Mouse (Mus musculus) left cerebral cortex, postnatal 10 days (tissue): ENCODE measurements around the gene Slc12a9. TPM values are rescaled to one million over a fixed set of nuclear protein-coding genes. Genes with fewer than 3 reads are reported as not detected.
"Not testable (repeated sequence)": the region's sequence is repeated elsewhere in the genome, so short reads cannot be mapped to it uniquely, and the experiment has no call there.

Experiments used
- DNase-seq, 2 experiments: peaks; one replicate each; pipeline ENCODE4 v3.0.0; 2021 to 2022; ENCODE audit warnings: low spot score in 2 of 2, mixed read lengths in 1 of 2; ENCODE audit errors: extremely low spot score in 1 of 2
- intact Hi-C: fragments of 180-260 bp; cut with DNase I; formaldehyde crosslinking; loops from one replicate; pipeline ENCODE4 v1.15.1; 2025
- total RNA-seq, 2 experiments: library from RNA; stranded (reverse); gene quantifications; 2 replicates each; pipeline ENCODE4 v1.2.3; 2021

Slc12a9 gene
- total RNA-seq, 2 experiments from 2014 or later: 28.6 to 28.9 TPM

DNA sequence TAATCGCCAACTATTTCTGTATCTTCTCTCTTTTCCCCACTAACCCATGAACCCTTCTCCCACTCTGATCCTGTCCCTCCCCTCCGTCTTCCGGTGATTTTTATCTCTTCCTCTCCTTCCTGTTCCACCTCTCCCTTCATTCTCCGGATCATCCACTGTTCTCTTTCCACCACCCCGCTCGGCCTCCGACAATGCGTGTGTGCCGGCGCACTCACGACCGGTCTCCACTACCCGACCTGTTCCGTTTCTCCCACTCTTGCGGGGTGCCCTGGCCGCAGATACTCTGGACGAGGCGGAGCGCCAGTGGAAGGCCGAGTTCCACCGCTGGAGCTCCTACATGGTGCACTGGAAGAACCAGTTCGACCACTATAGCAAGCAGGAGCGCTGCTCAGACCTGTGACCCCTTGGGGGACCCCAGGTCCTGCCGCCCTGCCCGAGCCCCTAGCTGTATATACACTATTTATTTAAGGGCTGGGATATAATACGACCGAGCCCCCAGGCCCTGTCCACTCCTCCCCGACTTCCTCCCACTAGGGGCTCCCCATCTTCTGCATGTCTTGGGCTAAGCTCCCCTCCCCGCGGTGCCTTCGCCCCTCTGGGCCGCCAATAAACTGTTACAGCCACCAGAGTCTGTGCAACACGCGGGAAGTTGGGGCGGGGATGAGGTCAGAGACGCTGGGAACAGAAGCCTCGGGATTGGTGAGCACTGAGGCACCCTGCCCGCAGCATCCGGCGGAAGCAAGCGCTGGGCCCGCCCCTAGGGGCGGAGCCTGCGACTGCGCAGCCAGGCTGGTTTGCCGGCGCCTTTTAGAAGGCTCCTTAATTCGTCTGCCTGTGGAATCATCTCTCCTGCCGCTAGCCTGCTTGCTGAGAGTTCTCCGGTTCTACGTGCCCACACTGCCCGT lies 39.3 kb downstream of the Slc12a9 start, which contains the start of gene Ufsp1:
Gene Ufsp1 (plus strand): TSS at position 791 of the 905 bp plus-strand sequence.
- intact Hi-C loops: no loop called here
- peak; percentile 96 to 97 for DNase-seq

- intact Hi-C loops: no loop called here
- peak in 1 of 2 experiments; percentile 85 for DNase-seq
Observed at GRCm38 (mm10) chr5:137293282-137293681, 40.1 kb downstream of the Slc12a9 start.

GRCm38 (mm10) chr5:137291381-137291926 lies 41.9 kb downstream of the Slc12a9 start:
- intact Hi-C loops: no loop called here

DNA sequence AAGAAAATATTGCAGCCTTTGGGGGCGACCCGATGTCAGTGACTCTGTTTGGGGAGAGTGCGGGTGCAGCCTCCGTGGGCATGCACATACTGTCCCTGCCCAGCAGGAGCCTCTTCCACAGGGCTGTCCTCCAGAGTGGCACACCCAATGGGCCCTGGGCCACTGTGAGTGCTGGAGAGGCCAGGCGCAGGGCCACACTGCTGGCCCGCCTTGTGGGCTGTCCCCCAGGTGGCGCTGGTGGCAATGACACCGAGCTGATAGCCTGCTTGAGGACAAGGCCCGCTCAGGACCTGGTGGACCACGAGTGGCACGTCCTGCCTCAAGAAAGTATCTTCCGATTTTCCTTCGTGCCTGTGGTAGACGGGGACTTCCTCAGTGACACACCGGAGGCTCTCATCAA lies 42.7 kb downstream of the Slc12a9 start:
- DNase-seq: peak in 1 of 2 experiments; percentile 77
- intact Hi-C loops: no loop called here

More at GRCm38 (mm10) chr5:137291381-137291926, 41.9 kb downstream of the Slc12a9 start:
- no peak for DNase-seq

- no peak for DNase-seq
- intact Hi-C loops: no loop called here
Observed at GRCm38 (mm10) chr5:137289591-137290365, 43.6 kb downstream of the Slc12a9 start.

- intact Hi-C loops: no loop called here
- peak in 1 of 2 experiments; percentile 81 for DNase-seq
Observed at GRCm38 (mm10) chr5:137288999-137289470, 44.4 kb downstream of the Slc12a9 start.

GRCm38 (mm10) chr5:137287953-137288743 lies 45.2 kb downstream of the Slc12a9 start:
- peak in 1 of 2 experiments; percentile 70 for DNase-seq
- intact Hi-C loops: no loop called here

GRCm38 (mm10) chr5:137287032-137287952 lies 46.1 kb downstream of the Slc12a9 start, which contains the start of gene Ache:
Gene Ache (plus strand): TSS chr5:137287519.
- DNase-seq: peak in 1 of 2 experiments; percentile 86
- intact Hi-C loops: no loop called here

DNA sequence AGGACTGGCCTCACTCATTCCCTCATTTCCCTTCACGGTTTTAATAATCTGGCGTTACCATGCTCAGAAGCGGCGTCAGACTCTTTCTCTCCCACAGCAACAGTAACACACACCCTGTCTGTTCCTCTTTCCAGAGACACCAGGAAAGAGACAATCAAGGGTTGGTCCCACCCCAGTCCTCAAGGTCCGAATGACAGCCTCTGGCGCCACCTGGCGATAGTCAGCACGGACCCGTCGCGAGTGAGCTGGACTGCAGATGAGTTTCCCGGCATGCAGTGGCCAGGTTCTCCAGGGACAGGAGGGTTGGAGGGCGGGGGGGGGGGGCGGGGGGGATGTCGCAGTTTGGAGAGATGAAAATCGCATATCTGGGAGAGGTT lies 46.8 kb downstream of the Slc12a9 start:
- peak; percentile 89 to 92 for DNase-seq
- intact Hi-C loops: loop anchor here (1.0 kb wide), 1 partner anchor 155 kb away; no protein-coding TSS in a partner anchor

DNA sequence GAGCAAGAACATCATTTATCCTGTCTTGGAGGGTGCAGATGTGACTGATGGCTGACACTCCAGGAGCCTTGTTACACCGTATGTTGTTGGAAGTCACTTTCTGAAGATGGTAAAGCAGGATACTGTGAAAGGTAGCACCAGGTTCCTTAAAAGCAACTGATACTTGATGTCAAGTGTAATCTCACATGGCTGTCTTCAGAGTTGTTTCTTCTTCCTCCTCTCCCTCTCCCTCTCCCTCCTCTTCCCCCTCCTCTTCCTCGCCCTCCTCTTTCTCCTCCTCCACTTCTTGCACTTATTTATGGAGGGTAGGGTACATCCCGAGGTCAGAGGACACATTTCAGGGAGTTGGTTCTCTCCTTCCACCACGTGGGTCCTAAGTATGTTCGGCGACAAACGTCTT lies 47.4 kb downstream of the Slc12a9 start:
- intact Hi-C loops: loop anchor here (1.0 kb wide), 1 partner anchor 155 kb away; no protein-coding TSS in a partner anchor
- no peak for DNase-seq

DNA sequence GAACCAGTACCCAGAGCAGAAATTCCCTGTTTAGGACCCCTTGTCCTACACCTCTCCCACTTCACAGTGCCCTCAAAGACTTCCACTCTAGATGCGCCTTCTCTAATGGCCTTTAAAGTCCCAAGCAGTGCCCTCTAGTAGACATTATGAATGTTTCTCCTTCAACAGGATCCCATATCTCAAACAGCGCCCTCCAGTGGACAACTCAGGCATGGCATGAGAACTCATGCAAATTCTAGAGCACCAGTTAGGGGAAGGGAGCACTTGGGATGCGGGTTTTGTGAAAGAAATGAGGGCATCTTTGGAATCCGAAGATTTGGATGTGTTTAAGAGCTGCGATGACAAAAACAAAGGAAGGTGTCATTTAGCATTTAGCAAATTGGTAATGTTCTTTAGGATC lies 48.4 kb downstream of the Slc12a9 start:
- intact Hi-C loops: no loop called here
- DNase-seq: no peak

DNA sequence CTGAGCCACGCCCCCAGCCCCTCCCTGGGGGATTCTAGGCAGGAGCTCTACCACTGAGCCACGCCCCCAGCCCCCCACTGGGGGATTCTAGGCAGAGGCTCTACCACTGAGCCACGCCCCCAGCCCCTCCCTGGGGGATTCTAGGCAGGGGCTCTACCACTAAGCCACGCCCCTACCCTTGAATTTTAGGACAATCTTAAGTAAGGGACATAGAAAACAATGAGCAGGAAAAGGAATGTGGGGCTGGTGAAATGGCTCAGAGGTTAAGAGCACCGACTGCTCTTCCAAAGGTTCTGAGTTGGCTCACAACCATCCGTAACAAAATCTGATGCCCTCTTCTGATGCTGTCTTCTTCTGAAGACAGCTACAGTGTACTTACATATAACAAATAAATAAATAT lies 49.0 kb downstream of the Slc12a9 start:
- DNase-seq, intact Hi-C loops: not testable (repeated sequence)

DNA sequence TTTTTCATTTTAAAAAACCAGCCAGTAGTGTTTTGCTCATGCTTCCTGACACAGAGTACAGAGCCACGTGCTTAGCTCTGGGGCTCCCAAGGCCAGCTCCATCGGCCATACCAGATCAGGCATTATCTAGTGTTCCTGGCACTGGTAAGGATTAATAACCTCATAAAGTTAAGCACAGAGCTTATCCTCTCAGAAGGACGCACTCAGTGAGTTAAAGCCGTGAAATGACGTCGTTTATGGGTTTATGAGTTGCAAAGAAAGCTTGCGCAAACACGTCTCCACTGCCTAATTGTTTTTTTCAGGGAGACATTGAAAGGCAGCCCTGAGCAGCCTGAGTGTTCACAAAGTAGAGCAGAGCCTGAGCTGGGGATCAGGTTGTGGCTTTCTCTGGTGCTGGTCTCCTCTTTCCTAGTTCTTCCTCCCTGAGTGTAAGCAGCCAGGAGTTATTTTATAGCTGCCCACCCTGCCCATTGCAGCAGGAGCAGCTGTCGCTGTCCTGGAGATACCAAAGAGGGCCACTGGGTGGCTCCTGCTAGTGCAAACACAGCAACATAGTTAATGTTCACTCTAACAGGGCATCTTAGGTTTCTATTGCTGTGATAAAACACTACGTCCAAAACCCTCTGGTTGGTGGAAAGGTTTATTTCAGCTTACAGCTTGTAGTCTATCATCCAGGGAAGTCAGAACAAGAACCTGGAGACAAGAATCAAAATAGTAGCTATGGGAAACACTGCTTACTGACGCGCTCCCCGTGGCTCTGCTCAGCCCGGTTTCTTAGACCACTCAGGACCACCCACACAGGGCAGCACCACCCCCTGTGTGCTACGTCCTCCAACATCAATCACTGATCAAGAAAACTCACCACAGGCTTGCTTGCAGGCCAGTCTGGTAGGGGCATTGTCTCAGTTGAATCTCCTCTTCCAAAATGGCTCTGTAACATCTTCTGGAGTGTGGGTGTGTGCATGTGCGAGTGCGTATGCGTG lies 55.7 kb downstream of the Slc12a9 start:
- intact Hi-C loops: no loop called here
- no peak for DNase-seq

- intact Hi-C loops: no loop called here
- DNase-seq: peak in 1 of 2 experiments; percentile 60
Observed at GRCm38 (mm10) chr5:137268131-137268910, 65.1 kb downstream of the Slc12a9 start.

DNA sequence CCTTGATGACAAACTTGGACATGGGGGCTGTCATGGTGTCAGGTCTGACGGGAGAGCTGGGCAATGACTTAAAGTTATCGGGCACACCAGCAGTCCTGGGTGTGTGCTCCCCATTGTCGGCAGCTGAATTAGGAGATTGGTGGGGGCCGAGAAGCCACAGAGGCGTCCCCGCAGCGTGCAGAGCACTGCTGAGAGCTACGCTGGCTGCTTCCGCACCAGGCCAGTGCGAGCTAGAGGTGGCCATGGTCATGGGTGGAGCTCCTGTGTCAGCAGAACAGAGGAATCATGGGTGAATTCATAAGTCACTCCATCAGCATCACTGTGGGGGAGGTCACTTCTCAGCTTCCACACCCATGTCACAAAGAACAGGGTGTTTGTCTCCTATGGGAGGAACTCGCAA lies 68.6 kb downstream of the Slc12a9 start:
- intact Hi-C loops: no loop called here

More for the DNA sequence above, 68.6 kb downstream of the Slc12a9 start:
- no peak for DNase-seq
